Mouse (Mus musculus) G1E (cell line): ENCODE data around the gene Gkn1.

Source experiments
- CTCF ChIP-seq: IDR thresholded peaks from 2 replicates; pipeline ENCODE4 v1.5.1; 2012; ENCODE audit warnings: low read depth, low read length, inconsistent platforms, mixed read lengths
- GATA1 ChIP-seq: IDR thresholded peaks from 2 replicates; pipeline ENCODE4 v1.6.1; 2012; ENCODE audit warnings: borderline replicate concordance, low read length, inconsistent platforms, mixed read lengths
- POLR2AphosphoS5 ChIP-seq: IDR thresholded peaks from 2 replicates; pipeline ENCODE4 v1.6.1; 2012; ENCODE audit warnings: low read depth, low read length, inconsistent platforms; ENCODE audit not compliant: insufficient replicate concordance
- TAL1 ChIP-seq: conservative IDR thresholded peaks from 2 replicates; pipeline ENCODE4 v1.6.1; 2012; ENCODE audit warnings: low read depth, low read length, inconsistent platforms, mixed read lengths

DNA sequence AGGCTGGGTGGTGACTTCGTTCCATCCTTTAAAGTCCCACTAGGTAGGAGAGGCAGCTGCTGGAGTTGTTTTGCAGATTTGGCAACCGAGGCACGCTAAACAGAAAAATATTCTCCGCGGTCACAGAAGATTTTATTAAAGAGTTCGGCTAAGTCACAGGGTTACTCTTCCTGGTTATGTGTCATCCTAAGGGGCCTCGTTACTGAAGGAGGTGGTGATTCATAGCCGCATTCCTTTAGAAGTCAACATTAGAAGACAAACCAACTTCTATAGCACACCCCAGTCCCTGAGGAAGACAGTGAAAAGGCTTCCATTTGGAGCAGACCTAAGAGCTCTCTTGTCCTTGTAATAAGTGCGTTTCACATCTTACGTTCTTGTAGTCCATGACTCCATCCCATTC, 35.9 kb upstream of the Gkn1 start:
- no peak for TF ChIP-seq CTCF
- no peak for TF ChIP-seq POLR2AphosphoS5
- TF ChIP-seq GATA1: no peak
- no peak for TF ChIP-seq TAL1
